In genomic region chr10:83946186-83947176, GRCm38 (mm10) we compare ENCODE assay signal across 12 mouse cellular contexts.
A peak's percentile ranks its signal among the peaks of the same experiment; 100 is the strongest.
DNase-seq lines count a peak whose midpoint lies in the region; ATAC-seq lines count a peak whose summit lies in the region.
"Had no signal": no experiment of that assay in that cellular context is flagged by ENCODE, and none has a peak within 500 bp of the region (broad histone marks: within the 10 kb centered on the region; RNA-seq: fewer than 3 reads in every experiment).

No protein-coding gene starts in this region.

- DNase-seq in heart, adult 11 months: peak; percentile 95
- no peak for DNase-seq in heart, postnatal 14 days
- DNase-seq in 416B (ENCODE audit: low read depth): peak; percentile 45
- no peak for DNase-seq in kidney, adult 8-10 months
- no peak for DNase-seq in adrenal gland, adult 18-20 months (ENCODE audit: low spot score in 2 of 2)
- DNase-seq: adrenal gland, postnatal 25 days; cerebellum, adult 2 months had no signal

- H3K4me3 ChIP-seq in megakaryocyte, embryonic 14.5 days (replicated peaks): peak overlapping the region; percentile 48
- H3K4me3 ChIP-seq: embryonic facial prominence, embryonic 15.5 days; hindbrain, embryonic 12.5 days had no signal

- H3K4me1 ChIP-seq in megakaryocyte, embryonic 14.5 days: peaks cover 26% of the 10 kb centered on the region
- H3K4me1 ChIP-seq: embryonic facial prominence, embryonic 15.5 days; hindbrain, embryonic 12.5 days had no signal

- intact Hi-C loops in heart, postnatal 14 days (cut with DNase I): no loop called here

- no peaks in the 10 kb centered on the region for H3K9me3 ChIP-seq in megakaryocyte, embryonic 14.5 days
- H3K9me3 ChIP-seq: embryonic facial prominence, embryonic 15.5 days; hindbrain, embryonic 12.5 days had no signal

- ATAC-seq in common myeloid progenitor, adult 5-6 weeks (replicated peaks; ENCODE audit: low read depth, poor library complexity, severe bottlenecking): peak; percentile 84
- no peak for ATAC-seq in CD4-positive, CD25-positive, alpha-beta regulatory T cell, adult 4 months

- H3K27me3 ChIP-seq in megakaryocyte, embryonic 14.5 days (replicated peaks): peaks cover 5% of the 10 kb centered on the region
- H3K27me3 ChIP-seq: embryonic facial prominence, embryonic 15.5 days had no signal

- no peaks in the 10 kb centered on the region for H3K36me3 ChIP-seq in megakaryocyte, embryonic 14.5 days (replicated peaks; ENCODE audit: low read length)
- H3K36me3 ChIP-seq: embryonic facial prominence, embryonic 15.5 days; hindbrain, embryonic 12.5 days had no signal

Comparison
In these comparisons a context has a peak if more than half of its experiments do, and no peak if none do; other contexts are left out.
1. DNase-seq: peak in heart, adult 11 months (single experiment) and 416B (single experiment); none in heart, postnatal 14 days (0 of 2), kidney, adult 8-10 months (0 of 2) and adrenal gland, adult 18-20 months (0 of 2).